Mouse (Mus musculus) fibroblast of lung, adult 2 months (primary cell): ENCODE results near the gene Derl2.

ENCODE experiments used
- DNase-seq: peaks from one replicate; pipeline ENCODE4 v3.0.0-alpha.2; 2011; ENCODE audit warnings: low read depth

The Derl2 gene

DNA sequence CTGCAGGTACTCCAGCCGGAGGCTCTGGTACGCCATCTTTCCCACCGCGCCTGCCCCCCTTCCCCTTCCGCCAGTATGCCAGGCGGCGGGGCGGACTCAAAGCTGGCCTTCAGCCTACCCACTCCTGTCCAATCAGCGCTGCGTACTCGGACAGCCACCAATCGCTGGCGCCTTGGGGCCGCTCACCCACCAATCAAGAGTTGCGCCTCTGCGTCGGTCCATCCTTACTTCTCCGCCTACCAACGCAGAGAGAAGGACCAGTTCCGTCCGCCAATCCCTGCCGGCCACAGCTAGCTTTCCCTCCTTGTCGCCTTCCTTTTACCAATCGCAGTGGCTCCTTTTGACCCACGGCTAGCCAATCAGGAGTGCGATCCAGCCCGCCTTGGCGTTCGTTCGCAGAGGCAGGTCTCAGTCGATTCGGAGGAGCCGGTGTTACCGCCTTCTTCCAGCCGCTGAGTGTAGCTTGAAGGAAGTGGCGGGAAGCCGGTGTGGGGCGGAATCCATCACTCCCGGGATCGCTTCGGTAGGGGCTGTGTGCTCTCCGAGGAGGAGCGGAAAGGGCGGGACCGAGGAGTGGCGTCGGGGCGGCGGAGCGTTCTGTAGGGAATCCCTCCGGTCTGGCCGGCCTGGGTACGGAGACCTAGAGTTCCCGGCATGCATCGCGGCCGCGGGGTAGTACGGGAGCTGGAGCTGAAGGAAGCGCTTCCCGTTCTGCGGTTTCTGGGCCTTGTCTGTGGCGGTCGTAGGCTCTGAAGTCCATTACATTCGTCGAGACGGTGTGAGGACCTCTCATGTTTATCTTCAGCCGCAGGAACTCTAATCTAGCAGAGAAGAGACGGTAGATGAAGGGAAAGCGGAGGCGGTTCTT is at the start of gene Derl2, which contains the start of gene Mis12:
Derl2 (minus strand) TSS at position 641 of the 868 bp plus-strand sequence.
Mis12 (plus strand) TSS at position 411 of the 868 bp plus-strand sequence.
- DNase-seq, result peak; percentile 100

DNA sequence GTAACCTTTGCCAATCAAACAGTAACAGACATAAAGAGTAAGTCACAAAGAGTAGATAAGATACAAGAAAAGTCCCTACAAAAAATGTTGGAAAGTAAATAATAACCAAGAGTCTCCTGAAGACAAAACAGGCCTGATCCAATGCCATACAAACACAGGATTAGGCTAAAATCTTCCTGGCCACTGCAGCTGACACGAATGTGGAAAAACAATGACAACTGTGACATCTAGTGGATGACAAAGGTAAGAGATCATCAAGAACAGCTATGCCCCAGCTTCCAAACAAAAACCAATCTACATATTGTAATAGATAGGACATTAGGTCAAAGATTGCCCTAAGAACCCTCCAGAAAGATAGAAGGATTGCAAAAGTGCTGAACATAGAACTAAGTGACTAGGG is 32.9 kb upstream of the Derl2 start:
- no peak for DNase-seq

DNA sequence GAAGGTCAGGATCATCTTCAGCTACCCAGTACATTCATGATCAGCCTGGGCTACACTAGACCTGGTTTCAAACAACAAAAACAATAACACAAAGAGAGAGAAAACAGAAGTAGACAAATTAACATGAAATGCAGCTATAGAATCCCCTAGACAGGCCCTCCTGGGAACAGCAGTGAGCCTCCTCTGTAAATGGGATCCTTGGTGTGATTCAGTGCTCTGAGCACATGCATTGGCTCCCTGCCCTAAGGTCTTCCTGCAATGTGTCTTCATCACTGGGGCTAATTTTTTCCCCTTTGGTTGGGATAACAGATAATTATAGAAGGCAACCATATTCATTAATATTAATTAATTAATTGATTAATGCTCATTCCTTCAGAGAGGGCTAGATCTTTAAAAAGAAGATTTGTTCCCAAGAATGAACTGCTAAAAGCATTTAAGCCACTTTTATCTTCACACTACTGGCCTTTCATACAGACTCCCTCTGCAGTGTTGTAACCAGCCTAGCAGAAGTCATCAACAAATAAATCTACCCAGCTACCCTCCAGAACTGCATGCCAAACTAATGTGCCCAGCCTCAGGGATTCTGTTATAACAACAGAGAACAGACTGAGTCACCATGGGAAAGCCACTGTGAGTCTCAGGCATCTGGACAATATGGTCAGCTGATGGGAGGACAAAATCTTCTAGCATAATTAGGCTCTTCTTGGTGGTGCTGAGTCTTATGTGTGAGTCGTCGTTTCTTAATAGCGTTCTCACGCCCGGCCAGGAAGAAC is 20.1 kb upstream of the Derl2 start:
- no peak for DNase-seq

DNA sequence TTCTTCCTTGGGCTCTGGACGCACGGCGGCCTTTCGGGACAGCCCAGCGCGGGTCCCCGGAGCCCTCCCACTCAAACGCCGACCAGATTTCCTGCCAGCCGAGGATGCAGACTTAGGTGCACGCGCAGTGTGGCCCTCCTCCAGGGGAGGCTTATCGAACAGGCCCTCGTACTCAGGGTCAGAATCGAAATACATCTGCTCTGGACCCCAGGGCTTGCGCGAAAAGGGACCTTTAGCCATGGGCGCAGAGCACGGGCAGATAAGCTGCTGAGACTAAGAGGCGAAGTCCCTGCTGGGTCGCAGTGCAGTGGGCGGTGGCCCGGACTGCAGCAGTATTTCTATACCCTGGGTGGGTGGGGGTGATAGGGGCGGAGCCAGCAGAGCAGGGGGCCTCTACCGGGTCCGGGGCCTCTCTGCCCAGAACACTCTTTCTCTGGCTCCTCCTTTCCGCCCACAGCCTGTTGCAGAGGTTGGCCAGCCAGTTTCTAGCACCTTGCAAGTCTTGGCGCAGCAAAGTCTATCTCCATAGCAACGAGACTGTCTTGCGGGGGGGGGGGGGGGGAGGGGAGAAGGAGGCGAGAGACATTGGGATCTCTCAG is 13.6 kb upstream of the Derl2 start, which contains the start of gene 6330403K07Rik:
6330403K07Rik (minus strand) TSS at position 351 of the 599 bp plus-strand sequence.
- no peak for DNase-seq

DNA sequence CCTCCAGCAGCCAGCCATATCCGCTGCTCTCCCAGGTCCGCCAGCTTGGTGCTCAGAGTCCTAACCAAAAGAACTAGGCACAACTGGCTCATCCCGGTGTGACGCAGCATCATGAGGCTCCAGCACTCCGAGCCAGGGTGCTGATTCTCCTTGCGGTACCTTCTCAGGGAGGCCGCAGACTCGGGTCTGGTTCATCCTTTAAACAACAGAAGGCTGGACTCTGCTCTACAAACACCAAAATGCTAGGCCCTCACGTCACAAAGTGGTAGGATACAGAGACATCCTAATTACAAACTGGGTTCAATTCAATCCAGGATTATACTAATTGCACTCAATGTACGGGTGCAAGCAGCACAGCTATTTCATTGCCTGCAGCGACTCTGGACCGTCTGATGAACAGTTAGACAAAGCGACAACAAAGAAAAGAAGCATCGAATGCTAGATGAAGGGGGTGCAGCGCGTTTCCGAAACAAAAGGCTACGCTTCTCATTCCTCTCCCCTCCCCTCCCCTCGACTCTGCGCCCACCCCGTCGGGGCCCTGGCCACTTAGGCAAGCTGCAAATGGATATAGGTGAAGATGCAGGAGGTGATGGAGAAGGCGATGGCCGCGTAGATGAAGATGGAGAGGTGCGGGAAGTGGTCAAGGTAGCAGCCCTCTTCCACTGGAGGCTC is 13.0 kb upstream of the Derl2 start:
- no peak for DNase-seq

DNA sequence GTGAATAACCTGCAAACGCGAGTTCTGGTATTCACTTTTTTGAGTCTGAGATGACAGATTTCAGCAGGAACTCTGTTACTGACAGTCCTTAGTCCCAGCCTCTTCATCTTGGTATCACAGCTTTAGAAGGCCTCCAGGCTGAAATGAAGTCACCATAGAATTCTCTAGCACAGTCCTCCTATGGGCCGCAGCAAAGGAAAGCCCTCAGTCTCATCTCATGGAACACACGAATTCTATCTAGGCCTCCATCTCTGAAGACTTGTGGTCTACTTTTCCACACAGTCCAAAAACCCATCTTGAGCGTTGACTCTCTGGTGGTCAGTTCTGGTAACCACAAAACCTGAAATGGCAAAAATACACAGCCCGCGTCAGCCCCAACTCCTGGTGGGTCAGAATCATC is 12.4 kb upstream of the Derl2 start:
- DNase-seq, result no peak

DNA sequence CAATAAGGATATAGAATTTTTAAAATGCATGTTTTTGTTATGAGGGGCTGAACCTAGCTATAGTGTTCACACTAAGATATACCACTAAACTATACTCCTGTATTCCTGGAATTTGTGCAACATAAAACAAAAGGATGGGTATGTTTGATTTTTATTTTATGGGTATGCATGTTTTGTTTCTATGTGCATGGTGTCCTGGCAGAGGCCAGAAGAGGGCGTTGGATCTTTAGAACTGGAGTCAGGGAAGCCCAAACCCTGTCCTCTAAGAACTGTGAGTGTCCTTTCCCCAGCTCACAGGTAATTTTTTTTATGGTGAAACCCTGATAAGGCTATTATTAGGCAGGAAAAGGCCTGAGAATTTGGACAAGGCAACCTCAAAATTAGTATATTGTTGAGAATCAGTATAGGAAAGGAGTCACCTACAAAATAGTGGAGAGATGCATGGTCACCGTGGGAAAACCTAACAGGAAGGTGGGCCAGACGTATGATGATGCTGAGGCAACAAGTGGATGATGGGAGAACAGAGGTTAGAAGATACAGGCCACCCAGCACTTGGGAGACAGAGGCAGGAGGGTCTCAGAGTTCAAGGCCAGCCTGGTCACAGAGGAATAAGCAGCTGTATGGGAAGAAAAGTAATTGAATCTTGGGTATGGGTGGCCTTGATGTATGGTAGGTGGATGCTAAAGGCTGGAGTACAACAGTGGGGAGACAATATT is 9.9 kb upstream of the Derl2 start:
- no peak for DNase-seq

DNA sequence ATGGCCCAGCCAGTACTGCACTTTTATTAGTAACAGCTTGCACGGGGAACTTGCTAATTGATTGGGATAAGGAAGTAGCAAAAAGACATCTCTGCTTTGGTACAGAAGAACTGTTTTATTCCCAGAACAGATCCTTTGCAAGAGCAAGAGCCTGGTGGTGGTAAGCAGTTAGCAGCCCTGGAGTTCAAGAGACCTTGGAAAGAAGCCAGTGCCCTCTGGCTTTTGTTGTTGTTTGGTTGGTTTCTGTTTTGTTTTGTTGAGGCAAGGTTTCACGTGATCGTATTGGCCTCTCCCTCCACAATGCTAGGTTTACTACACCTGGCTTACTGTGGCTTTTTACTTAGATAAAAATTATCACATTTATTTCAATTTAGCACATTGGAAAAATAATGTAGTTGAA is 8.6 kb upstream of the Derl2 start:
- no peak for DNase-seq

DNA sequence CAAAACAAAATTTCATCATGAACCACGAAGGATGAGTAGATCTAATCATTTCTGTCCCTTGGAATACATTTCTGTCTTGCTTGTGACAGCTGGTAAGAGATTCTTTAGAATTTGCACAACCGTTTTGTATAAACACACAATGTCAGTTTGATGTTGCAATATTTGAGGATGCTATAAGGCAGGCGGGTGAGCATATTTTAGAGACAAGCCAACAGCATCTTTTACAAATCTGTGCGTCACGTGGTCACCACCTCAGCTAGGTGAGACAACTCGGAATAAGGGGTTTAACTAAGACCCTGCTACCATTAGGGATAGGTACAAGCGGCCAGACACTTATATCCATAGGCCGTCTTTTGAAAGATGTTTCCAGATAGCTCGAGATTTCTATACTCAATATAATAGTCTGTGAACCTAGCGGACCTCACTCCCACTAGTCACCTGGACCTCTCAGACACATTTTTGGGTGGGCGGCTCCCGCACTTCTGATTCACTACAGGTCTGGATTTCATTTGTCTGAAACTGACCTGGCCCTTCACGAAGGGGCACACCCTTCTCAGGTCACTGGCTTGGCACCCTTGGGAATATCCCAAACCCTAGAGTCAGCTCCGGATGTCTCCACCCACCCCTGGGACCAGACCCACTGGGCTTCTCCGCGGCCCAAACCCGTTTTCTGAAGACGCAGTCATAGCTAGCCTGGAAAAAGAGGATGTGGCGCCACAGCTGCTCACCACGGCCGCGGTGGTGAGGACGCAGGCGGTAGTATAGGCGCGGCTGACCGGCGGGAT is 1.0 kb downstream of the Derl2 start:
- DNase-seq, result no peak

DNA sequence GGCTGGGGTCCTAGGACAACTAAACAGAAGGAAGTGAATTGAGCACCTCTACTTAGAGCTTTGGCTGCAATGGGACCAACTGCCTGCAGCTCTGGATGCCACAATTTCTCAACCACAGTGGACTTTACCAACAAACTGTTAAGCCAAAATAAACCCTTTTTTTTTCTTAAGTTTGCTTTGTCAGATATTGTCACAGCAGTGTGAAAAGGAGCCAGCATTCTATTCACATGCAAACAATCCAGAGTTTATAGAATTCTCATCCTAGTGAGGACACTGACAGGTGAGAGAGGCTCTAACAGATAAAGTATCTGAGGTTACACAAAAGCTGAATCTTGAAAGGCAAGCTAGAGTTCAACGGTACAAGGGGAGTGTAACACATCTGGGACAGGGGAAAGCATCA is 2.6 kb downstream of the Derl2 start:
- DNase-seq, result no peak

DNA sequence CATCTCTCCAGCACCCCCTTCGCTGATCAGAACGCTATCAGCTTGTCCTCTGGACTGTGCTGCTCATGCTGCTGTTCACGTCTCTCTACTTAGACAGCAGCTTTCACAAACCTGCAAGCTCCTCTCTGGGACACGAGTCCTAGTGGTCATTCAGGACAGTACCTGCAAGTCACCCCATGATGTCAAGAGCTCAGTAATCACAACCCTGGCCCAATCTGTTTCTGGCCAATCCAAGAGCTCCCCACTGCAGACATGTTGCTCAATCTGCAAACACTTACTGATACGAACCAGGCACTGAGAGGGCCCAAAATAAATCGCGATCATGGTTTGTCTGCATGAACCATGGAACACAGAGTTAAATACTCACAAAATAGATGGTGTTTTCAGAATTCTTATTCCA is 6.9 kb downstream of the Derl2 start:
- DNase-seq, result no peak

DNA sequence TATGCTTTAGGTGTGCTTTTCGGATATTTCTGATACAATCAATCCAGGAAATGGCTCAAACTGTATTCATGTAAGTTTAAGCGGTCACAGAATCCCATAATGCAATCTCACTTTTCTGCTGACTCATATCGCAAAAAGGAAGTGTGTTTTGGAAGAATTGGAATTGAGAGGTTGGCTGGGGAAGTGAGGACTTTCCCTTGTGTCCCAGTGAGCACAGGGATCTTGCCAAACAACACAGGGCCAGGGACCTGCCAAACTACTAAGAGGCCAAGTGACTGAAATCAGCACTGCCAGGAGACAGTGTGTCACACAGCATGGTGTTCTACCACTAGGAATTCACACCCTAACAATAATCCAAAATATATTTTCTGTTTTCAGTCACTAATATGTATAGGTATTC is 11.3 kb downstream of the Derl2 start:
- no peak for DNase-seq

DNA sequence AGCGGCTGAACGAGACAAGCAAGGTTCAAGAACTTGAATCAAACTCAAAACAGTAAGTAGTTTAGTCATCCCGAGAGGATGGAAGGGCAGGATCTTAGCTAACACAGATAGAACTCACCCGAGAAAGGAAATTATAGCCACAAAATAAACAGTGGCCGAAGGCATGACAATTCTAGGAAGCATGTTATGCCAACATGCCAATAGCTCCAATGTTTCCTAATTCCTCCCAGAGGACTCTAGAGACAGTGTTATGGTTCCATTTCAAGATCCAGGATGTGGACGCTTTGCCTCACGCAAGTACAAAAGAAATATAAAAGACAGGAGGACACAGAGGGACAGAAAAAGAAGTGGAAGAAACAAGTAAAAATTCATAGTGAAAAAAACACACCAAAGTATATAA is 11.8 kb downstream of the Derl2 start:
- DNase-seq, result no peak

DNA sequence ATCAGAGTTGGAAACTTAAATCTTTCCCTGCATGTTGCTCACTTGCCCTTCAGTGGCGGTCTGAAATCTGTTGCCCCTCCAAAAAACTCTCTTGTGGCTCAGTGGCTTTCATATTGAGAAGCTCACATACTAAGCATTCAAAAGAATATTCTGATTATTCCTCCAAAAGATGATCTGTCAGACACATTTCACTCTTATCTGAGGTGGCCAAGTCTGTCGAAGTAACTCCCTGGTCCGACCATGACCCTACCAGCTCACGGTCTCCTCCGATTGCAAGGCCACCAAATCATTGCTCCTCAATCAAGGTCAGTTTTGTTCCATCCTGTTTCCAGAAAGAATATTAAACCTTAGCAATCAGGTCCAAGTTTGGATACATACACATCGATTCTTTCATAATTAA is 12.6 kb downstream of the Derl2 start:
- no peak for DNase-seq

DNA sequence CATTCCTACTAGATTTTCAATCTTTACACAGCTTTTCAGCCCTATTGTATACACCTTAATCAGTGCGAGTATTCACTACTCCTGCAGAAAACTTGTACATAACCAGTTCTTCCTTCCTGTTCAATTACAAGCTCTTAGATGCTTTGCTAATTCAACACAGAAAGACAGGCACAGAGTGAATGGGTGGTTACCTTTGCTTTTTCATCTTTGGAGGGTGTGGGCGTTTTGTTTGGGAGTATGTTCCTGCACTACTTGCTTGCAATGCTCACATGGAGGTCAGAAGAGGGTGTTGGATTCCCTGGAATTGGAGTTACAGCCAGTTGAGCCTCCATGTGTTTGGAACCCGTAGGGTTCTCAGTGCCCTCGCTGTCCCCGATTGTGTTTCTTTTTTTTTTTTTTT is 14.6 kb downstream of the Derl2 start:
- DNase-seq, result no peak

DNA sequence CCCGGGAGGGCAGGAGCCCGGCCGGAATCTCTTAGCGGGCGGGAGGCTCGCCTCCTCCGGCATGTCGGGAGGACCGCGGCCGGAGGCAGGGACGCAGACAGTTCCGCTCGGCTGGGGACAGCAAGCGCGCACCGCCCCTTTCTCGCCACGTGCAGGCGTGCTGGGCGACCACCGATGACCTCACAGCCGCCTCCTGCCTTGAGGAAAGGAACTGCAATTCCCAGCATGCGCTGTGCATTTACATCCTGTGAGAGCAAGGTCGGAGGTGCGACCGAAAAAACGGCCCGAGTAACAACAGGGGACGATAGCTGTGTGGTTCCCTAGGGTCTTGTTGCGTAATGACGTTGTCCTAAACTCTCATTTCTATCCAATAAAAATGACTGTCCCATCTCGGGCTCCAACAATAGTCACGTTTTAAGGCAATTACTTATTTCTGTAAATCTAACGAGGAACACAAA is 15.3 kb downstream of the Derl2 start, which contains the start of gene Dhx33:
Dhx33 (minus strand) TSS at position 122 of the 458 bp plus-strand sequence.
- peak; percentile 99 for DNase-seq

DNA sequence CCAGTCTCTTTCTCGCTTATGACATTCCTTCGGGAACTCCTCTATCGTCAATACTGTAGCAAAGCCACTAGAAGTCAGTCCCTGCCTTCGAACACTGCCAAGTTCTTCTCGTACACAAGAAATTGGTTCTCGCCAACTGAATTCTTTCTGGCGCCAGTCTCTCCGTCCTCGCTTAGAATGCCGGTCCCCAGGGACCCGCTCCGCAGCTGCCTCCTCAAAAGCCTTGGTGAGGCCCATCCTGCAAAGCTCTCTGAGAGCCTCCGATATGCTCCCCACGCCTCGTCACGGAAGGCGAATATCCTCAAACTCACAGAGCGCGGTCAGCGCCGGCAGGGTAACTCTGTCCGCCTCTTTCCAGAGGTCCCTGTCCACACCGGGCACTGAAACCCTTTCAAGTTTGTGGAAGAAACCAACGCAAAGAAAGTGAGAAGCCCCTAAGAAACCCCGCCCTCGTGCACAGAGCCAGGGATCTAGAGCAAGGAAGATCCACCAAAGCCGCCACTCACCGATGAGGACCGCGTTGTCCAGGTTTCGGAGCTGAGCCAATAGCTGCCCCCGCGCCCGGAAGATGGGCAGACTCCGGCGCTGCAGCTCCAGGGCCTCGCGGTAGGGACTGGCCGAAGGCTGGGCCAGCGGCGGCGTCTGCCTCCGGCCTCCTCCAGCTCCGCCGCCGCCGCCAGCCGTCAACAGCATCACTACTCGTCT is 15.9 kb downstream of the Derl2 start:
- no peak for DNase-seq

DNA sequence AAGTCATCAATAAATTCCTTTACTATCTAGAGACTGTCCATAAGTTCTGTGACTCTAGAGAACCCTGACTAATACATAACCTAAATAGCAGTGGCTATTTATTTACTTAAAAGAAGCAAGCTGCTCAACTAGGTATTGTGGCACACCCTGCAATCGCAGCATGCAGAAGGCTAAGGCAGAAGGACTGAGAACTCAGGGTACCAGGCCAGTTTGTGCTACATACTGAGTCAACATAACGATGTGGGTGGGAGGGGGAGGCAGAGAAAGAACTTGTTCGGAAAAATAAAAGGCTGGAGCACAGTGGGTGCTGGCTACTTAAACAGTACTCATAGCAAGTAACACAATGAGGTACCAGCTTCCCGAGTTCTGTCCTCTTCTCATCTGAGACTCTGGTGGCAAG is 18.5 kb downstream of the Derl2 start:
- no peak for DNase-seq

DNA sequence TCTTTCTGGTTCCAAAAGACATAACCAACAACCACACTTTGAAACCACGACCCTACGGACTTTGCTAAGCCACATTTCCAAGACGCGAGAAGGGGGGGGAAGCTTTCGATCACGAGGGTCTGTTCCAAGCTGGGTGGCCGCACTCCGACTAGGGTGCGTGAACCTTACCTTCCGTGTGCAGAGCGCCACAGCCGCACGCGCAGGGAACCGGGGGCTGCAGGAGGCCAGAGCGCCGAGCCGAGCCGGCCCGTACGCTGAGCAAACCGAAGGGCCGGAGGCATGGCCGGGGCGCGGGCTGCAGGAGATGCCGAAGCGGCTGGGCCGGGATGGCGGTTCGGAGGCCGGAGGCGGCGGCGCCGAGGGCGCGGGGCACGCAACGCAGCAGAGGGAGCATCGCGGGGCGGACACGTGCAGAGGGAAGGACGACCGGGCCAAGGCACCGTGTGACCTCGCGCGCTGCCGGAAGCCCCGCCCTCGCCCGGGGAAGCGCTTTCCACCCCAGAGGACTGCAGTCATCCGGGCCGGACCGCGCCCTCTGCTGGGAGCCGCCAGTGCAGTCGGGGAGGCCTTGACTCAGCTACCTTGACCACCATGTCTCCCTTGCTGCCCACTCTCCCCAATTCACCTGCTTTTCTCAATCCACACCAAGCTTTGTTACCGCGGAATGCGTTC is 36.9 kb downstream of the Derl2 start, which contains the start of gene C1qbp:
C1qbp (minus strand) TSS at position 470 of the 672 bp plus-strand sequence.
- peak; percentile 63 for DNase-seq
